Mouse (Mus musculus) lung, postnatal 0 days (tissue): ENCODE measurements at regions not wholly inside any gene's neighbourhood (a gene's known extent, or its start where the extent isn't known, plus 50 kb on each side); places are given as distances from the start of the nearest gene placed in this dataset.

Experiments used
- CTCF ChIP-seq: IDR thresholded peaks from 2 replicates; pipeline ENCODE4 v1.5.1; 2016; ENCODE audit warnings: antibody characterized with exemption, mild to moderate bottlenecking
- EP300 ChIP-seq: IDR thresholded peaks from 2 replicates; pipeline ENCODE4 v1.6.1; 2016; ENCODE audit warnings: antibody characterized with exemption, mild to moderate bottlenecking, control low read depth

GRCm38 (mm10) chr9:113260296-113260695, 447.8 kb downstream of the Pdcd6ip start:
- TF ChIP-seq CTCF, result no peak
- TF ChIP-seq EP300, result no peak
